Mouse (Mus musculus) granulocyte monocyte progenitor cell, adult 5-6 weeks (primary cell): ENCODE results near the gene Vmn1r21. TPM values are rescaled to one million over a fixed set of nuclear protein-coding genes. Genes with fewer than 3 reads are reported as not detected.

Experiments
- ATAC-seq: replicated peaks from 2 replicates; pipeline ENCODE4 v1.8.0; 2016; ENCODE audit warnings: mild to moderate bottlenecking, moderate TSS enrichment, inconsistent platforms; ENCODE audit not compliant: poor library complexity, severe bottlenecking
- total RNA-seq, 2 experiments: library from RNA; stranded (forward) in 1 of 2; stranded (reverse) in 1 of 2; fragments of 200-712, 200-1000 nt in 1 of 2; fragments of >200 nt in 1 of 2; fragmentation: Nextera tagmentation in 1 of 2; gene quantifications; 2 replicates each; pipeline ENCODE4 v1.2.3; 2014 to 2017

Gene Vmn1r21
- total RNA-seq (2014; fragmentation: Nextera tagmentation) (not detected in 2 replicates), total RNA-seq (2017) (not detected in 2 replicates)

DNA sequence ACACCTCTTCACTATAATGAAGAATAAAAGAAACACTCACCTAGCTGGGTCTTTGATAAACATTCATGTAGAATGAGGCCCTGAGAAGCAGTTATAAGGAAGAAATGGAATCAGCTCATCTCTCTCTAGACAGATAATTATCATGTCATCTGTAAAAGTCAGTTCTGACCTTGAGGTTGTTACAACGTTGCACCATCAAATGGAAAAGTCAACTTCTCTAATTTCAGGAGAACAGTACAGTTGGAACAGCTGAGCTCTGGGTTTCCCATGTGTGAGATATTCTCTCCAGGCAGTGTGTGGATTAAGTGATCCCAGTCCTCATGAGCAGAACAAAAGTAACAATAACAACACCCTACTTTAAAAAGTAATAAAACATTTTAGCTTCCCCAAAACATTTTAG is at the start of gene Vmn1r21:
Gene Vmn1r21, minus strand, starts transcription at position 58 of the 400 bp plus-strand sequence.
- ATAC-seq: peak; percentile 63

DNA sequence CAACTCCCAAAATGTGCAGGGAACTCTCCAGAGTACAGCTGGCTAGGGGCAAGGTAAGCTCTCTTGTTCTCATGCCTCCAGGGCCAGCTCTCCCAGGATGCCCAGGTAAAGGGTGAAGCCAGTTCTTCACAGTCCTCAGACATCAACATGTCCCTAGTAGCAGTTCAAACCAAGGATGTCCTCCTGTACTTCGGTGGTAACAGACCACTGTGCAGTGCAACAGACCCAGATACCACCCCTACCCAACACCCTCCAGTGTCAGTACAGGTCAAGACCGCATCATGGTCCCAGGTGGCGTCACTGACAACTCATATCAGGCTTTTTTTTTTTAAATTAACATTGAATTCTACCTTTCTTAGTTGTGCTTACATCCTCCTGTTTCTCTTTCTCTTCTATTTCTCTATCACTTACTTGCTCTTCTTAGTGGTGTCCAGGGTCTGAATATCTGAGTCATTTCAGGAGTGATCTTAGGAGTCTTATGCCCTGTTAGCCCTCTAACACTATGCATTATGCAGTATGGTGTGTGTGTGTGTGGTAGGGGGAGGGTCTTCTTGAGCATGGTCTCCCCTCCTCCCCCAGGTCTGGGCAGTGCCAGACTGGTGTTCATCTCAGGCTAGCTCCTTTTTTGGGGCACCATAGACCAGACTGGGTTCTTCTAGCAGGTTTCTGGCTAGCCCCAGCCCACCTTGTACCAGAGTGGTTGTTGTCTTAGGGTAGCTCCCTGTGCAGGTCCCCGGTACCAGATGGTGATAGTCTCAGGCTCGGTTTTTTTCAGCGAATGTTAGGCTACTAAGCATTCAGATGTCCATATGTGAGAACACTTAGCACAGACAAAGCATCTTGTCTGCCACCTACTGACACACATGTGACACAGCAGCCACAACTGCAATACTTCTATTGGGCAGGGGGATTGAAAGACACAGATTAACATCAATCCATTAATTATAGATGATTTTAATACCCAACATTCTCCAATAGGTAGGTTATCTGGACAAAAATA is 9.2 kb upstream of the Vmn1r21 start:
- peak; percentile 98 for ATAC-seq

DNA sequence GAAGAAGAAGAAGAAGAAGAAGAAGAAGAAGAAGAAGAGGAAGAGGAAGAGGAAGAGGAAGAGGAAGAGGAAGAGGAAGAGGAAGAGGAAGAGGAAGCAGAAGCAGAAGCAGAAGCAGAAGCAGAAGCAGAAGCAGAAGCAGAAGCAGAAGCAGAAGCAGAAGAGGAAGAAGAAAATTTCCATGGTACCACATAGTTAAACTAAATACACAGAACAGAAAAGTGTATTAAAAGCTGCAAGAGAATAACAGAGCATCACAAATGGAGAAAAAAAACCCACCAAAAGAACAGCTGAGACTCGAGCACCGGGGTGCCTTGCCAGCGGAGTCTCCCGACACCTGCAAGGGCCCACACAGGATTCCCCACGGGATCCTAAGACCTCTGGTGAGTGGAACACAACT is 1.0 kb upstream of the Vmn1r21 start:
- peak; percentile 72; the same call in 1 of the 2 replicates for ATAC-seq

DNA sequence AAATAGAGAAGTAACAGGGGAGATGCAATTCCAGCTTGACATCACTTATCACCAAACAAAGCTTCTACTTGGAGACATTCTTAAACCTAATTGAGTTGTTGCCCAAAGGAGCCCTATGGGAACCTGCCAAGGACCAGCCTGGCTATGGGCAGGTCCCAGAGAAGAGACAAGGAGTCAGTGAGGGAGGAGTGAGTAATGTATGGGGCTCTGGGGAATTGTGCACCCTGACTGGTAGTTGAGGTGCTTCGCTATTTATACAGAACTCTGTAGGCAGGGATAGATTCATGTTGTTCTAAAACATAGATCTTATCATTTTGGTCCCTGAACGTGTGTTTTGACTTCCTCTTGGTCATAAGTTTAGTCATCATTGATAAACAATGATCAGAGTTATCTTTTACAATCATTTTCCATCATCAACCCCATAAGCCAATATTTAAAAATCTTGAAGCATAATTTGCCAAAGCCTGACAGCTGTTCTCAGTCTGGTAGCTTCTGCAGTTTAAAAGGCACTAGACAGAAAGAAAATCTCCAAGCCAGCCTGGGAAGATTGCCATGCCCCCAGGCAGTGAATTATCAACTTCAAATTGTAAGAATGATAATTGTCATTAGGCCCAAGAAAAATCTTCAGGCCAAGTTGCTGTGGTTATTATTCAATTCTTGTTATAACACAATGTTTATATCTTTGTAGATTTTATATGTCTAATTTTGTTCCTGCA is 10.3 kb downstream of the Vmn1r21 start:
- no peak for ATAC-seq

DNA sequence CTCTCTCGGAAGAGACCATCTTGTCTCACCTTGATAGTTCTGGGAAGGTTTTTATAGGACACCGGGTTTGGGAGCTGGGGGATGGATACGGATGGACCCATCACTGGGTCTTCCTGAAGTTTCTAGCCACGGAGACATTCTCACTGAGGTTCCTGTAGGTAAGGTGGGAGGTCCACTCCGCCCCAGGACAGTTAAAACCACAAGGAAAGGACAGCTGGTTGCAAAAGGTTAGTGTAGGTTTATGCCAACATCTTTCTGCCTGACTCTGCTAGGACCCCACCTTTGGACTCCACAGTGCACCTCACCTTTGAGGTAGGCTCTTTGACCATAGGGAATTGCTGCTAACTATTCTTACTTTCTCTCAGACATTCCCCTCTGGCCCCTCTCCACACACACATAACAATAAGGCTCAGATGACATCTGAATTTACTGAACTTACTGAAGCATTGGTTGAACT is 24.9 kb downstream of the Vmn1r21 start:
- peak; percentile 8; the same call in 1 of the 2 replicates for ATAC-seq

DNA sequence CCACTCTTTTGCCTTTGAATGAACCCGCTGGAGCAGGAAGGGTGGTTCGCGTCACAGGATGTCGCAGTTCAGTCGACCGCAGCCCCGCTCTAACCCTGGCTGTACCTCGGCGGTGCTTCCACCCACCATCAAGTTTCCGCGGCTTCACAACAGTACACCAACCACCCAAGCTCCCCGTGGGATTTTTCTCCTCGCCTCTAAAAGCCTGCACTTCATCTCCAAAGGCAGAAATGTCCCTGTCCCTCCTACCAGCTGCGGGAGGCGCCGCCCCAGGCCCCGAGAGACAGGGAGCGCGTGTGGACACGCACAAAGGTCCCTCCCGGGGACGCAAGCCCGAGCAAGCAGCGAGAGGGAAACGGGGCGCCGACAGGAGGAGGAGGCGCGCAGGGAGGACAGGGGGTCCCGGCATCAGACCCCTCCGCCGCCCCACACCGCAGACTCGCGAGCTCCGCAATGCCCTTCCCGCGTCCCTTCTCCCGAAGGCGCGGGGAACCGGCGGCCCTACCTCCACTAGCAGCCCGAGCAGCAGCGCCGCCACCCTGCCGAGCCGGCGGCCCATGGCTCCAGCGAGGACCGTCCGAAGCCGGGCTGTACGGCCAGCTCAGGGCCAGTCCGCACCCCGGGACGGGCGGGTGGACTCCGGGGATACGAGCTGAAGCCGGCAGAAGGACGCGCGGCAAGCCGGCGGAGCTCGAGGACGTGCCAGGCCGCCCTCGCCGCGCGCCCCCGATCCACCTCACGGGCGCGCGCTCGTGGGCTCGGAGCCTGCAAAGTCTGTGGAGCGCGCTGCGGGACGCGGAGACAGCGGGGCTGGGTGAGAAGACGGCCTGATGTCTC is 25.5 kb downstream of the Vmn1r21 start, which contains the start of gene Vopp1:
Gene Vopp1, minus strand, starts transcription at position 738 of the 837 bp plus-strand sequence.
- peak; percentile 85 for ATAC-seq

DNA sequence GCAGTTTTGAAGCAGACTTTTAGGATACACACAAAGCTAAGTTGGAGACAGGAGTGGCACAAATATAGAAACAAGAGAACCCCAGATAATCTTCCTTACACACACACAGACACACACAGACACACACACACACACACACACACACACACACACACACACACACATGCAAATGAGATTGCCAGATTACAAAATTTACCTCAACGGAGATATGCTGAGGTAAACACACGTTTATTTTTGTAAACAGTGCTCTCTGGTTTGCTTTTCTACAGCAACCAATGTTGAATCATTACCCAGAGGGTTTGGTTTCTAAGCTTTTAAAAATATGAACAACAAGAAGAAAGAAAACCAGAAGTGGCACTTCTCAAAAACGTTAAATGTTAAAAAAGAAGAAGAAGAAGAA is 26.7 kb downstream of the Vmn1r21 start:
- ATAC-seq: no peak

DNA sequence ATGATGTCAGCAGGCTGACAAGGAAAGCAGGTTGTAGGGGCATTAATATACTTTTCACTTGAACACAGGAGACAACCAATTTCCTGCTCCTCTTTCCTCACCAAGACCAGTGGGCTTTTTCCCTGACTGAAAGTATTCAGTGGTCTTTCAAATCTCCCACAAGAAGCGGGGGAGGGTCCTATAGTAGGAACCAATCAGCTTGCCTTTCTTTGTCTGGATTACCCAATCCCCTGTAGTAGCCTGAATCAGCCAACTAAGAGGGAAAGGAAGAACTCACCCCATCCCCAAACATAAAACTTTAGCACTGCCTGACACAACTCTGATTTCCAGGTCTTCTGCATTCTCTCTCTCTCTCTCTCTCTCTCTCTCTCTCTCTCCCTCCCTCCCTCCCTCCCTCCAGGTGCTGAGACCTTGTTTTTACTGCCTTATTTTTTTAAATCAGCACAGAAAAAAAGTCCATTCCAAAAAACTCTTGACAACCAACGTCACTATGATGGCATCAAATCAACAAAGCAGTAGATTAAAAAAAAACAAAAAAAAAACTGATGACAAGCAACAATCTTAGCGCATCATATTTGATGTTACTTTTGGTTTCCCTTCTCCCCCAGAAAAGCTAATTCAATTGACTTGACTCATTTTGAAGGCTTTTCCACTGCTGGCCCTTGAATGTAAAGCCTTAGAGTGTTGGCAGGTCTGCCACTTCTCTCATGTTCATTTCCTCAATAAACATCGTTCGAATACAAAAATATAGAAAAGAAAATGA is 27.3 kb downstream of the Vmn1r21 start:
- no peak for ATAC-seq

DNA sequence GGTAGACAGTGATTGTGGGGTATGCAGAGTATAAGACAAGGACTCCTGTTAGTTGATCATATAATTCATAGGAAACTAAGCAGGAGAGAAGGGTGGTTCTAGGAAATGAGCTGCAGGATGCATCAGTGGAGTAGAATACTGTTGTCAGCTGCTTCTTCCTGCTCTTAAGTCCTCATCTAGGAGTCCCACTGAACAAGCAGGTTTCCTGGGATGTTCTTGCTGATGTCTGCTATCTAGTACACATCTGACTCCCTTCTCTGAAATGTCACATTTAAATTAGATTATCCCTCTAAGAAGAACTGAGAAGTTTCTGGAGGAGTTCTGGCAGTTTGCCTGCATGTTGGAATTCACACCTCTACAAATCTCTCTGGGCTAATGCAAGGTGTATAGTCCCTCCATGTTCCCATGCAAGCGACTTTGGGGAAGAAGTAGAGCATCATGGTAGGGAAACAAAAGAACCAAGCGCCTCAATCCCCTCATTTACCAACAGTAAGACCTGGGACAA is 35.7 kb downstream of the Vmn1r21 start:
- no peak for ATAC-seq

DNA sequence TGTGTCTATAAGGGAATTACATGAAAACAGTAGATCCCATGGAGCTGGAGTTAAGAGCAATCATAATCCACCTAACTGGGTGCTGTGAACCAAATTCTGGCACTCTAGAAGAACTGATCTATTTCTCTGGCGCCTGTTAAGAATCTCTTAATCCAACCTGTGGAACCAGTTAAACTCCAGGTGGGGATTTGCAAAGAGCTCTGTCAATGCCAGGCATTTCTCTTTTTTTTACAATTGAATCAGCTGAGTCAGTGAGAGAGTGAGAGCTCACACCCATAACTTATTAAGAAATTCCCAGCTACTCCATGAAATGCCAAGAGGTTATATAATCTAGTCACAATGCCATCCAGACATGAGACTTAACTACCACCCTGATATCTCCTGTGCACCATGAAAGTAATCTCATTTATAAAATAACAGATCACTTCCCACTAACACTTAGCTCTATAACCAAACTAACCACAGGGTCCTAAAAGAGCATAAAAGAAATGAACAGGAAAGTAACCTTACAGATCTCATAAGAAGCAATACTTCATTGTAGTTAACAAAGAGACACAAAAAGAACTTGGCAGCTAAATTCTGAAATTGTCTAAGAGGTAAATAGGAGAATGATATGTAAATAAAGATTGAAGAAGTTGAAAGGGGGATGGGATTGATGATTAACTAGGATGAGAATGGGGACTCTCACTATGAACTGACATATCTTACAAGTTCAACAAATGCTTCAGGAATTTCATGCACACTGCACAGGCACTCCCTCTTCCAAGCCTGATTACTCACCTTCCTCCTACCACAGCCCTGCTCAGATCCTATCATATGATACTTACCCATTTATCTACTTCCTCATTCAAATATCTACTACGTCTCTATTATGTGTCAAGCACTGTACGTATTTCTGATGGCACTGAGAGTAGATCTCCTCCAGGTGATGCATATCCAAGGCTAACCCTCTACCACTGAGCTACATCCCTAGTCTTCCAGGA is 38.1 kb downstream of the Vmn1r21 start:
- ATAC-seq: peak; percentile 100

DNA sequence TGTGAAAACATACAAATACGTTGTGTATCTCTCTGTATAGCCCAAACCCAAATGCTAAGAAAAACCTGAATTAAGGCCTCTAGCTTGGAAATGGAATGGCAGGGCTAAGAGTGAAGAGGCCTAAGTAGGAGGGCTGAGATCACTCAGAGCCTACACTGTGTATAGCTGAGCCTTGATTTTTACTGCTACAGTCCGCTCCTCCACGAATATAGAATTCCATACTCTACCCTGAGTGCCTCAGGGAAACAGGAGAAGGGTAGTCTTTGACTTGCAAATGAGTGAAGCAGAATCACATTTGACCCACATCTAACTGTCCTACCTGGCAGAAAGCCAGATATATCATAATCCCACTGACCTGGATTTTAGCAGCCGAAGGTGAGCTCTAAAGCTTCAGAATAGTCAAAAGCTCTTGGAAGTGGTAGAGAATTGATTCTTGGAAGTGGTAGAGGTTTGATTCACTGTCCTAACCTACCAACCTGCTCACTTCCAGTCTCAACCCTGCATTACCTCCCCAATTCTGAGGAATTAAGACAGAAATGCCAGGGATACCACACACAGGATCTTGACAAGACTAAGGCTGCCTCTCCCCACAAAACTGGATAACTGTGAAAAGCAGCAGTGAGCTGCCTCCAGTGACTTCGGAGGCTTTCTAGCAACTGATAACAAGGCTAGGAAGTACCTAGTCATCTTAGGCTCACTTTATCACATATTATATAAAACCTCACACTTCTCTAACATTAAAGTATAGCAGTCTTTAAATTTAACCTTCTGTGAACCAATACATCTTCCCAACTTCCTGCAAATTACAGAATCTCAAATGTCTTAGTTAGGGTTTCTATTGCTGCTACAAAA is 44.7 kb downstream of the Vmn1r21 start:
- no peak for ATAC-seq

DNA sequence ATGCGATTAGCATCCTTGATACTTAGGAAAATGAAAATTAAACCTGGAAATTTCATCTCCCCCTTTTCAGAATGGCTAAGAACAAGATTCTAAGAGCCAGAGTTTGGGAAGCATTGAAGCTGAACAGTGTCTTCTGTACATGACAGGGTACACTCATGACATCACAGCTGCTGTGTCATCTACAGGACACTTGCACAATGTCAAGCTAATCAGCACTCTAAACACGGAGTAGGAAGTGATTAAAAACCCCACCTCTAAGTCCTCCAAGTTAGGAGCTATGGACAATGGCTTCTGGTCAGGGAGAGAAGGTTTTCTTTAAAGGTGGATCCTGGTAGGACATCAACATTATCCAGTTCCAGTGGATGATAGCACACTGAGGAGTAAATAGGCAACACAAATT is 47.0 kb downstream of the Vmn1r21 start:
- peak; percentile 96 for ATAC-seq

DNA sequence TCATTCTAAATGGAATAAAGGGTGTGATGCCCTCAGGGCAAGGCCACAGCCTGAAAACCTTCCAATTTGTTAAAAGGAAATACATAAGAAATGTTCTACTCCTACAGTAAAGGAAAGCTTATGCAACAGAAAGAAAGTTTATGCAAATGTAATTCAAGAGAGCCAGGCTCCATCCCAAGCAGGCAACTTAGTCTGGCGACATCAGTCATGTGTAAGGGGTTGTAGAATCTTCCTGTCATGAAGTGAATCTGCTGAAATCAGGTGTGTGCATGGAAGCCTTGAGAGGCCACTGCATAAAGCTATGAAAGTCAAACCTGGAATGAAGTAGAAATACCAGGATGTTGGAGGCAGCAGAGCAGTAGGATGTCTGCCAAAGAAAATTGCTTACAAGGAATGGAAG is 51.2 kb downstream of the Vmn1r21 start:
- no peak for ATAC-seq

DNA sequence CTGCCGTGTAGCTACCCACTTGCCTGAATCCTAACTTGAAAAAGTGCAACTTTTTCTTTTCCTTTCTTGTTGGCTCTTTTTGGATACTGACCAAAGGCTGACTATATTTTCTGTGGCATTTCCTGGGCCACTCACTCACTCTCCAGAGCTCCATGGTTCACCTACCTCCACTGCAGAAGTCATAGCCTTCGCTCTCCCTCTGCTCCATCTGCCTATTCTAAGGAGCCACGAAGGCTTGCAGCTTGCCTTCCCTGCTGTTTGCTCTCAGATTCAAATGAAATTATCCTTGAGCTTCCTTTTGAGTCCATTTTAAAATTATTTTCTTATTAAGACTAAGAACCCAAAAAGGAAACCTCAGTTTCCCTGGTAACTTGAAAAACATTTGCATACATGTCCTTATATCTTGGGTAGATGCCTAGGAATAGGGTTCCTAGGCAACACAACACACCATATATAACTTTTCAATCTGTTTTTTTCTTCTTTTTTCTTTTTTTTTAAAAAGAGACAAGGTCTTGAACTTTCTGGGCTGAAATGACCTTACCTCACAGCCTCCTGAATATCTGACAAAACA is 53.2 kb downstream of the Vmn1r21 start:
- ATAC-seq: no peak

DNA sequence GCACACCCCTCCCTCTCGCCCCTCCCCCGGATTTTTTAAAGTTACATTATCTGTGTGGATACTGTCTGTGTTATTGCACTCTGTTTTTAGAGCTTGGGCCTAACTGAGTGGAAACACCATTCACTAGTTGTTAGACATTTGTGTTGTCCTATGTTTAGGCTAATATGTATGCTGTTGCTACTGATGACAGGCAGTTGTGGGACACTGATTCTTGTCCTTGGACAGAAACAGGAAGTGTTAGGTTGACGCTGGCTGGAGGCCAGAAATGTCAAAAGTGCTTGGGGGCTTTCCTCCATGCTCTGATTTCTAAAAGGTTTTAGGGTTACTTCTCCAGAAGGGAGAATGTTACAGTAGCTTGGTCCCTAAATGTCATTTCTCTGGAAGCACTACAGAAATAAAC is 54.3 kb downstream of the Vmn1r21 start:
- peak; percentile 95 for ATAC-seq
